Mouse (Mus musculus) heart, postnatal 0 days (tissue): Measurements from ENCODE around the gene Gm11938. TPM values are rescaled to one million over a fixed set of nuclear protein-coding genes. Genes with fewer than 3 reads are reported as not detected.

Source experiments
- ATAC-seq: fragments of 200-750 bp; cut with Nextera tagmentation; 2 replicates; pipeline ENCODE4 v1.8.0; 2017; ENCODE audit warnings: low read depth, moderate number of reproducible peaks, moderate library complexity; ENCODE audit not compliant: insufficient read depth
- DNase-seq: peaks from one replicate; pipeline ENCODE4 v3.0.0-alpha.2; 2016; ENCODE audit warnings: low spot score
- H3K27ac ChIP-seq: fragments of 300-500 bp; sonication (generic); 2 replicates; pipeline ENCODE4 v1.5.1; 2014; ENCODE audit warnings: low read depth, mild to moderate bottlenecking
- H3K27me3 ChIP-seq: fragments of 300-500 bp; sonication (generic); 2 replicates; pipeline ENCODE4 v1.6.1; 2014; ENCODE audit warnings: low read length, mixed read lengths; ENCODE audit not compliant: control insufficient read depth, insufficient read depth
- H3K36me3 ChIP-seq: fragments of 300-500 bp; sonication (generic); replicated peaks from 2 replicates; pipeline ENCODE4 v1.6.1; 2014; ENCODE audit warnings: low read length, mixed read lengths; ENCODE audit not compliant: control insufficient read depth, insufficient read depth
- H3K4me1 ChIP-seq: fragments of 300-500 bp; sonication (generic); 2 replicates; pipeline ENCODE4 v1.6.1; 2014; ENCODE audit warnings: antibody characterized with exemption; ENCODE audit not compliant: control insufficient read depth, insufficient read depth
- H3K4me2 ChIP-seq: fragments of 300-500 bp; sonication (generic); 2 replicates; pipeline ENCODE4 v1.6.1; 2014; ENCODE audit warnings: low read depth, mild to moderate bottlenecking, low read length, moderate library complexity
- H3K4me3 ChIP-seq: fragments of 300-500 bp; sonication (generic); 2 replicates; pipeline ENCODE4 v1.5.1; 2014; ENCODE audit warnings: low read depth, low read length
- H3K9ac ChIP-seq: fragments of 300-500 bp; sonication (generic); replicated peaks from 2 replicates; pipeline ENCODE4 v1.6.1; 2014; ENCODE audit warnings: low read depth, low read length, mixed read lengths
- H3K9me3 ChIP-seq: fragments of 300-500 bp; sonication (generic); replicated peaks from 2 replicates; pipeline ENCODE4 v1.6.1; 2016; ENCODE audit warnings: low read length; ENCODE audit not compliant: control insufficient read depth
- CTCF ChIP-seq: IDR thresholded peaks from 2 replicates; pipeline ENCODE4 v1.5.1; 2016; ENCODE audit warnings: antibody characterized with exemption, control low read depth, low read depth
- EP300 ChIP-seq: IDR thresholded peaks from 2 replicates; pipeline ENCODE4 v1.6.1; 2016; ENCODE audit warnings: antibody characterized with exemption, low read depth
- WGBS: fragments of 180-500 bp; shearing (Covaris S2); extraction: QIAGEN DNeasy Blood & Tissue Kit; methylation state at CpG from one replicate; pipeline ENCODE4 v1.1.7; 2014; 5-methylcytosine and 5-hydroxymethylcytosine counted together
- polyA plus RNA-seq: library from polyadenylated mRNA; unstranded; fragments of >200 nt; fragmentation: Nextera tagmentation; extraction: Ambion mirVana; gene quantifications from 2 replicates; pipeline ENCODE4 v1.2.1, GENCODE M21; 2015
- total RNA-seq: library from RNA; depleted of rRNA; stranded (reverse); fragments of >200 nt; gene quantifications from 2 replicates; pipeline ENCODE4 v1.2.3, GENCODE M21; 2014; ENCODE audit warnings: low replicate concordance

The Gm11938 gene
- total and polyA plus RNA-seq, 2 experiments from 2014 or later: not detected

GRCm38 (mm10) chr11:99583245-99583704, 19.8 kb downstream of the Gm11938 start, which contains the start of gene Krtap1-4:
TSS of gene Krtap1-4 (minus strand) at chr11:99583654.
- H3K9me3 ChIP-seq: no peaks in the 10 kb centered on the region
- H3K4me1 ChIP-seq: no peaks in the 10 kb centered on the region
- ATAC-seq: no peak
- H3K4me3 ChIP-seq: no peak within 1 kb of the TSS
- no peak within 1 kb of the TSS for H3K27ac ChIP-seq
- H3K9ac ChIP-seq: no peak within 1 kb of the TSS
- TF ChIP-seq CTCF (no peak), EP300 (no peak)
- DNase-seq: no peak
- H3K4me2 ChIP-seq: no peak within 1 kb of the TSS
- H3K27me3 ChIP-seq: no peaks in the 10 kb centered on the region
- H3K36me3 ChIP-seq: no peaks in the 10 kb centered on the region
- 47% methylated on average over 4 of the region's 5 CpGs for WGBS

GRCm38 (mm10) chr11:99581564-99581963, 21.5 kb downstream of the Gm11938 start:
- H3K4me3 ChIP-seq: no peak overlapping the region
- H3K4me1 ChIP-seq: no peaks in the 10 kb centered on the region
- no peak for ATAC-seq
- H3K9ac ChIP-seq: no peak overlapping the region
- no peak overlapping the region for H3K27ac ChIP-seq
- no peaks in the 10 kb centered on the region for H3K9me3 ChIP-seq
- no peaks in the 10 kb centered on the region for H3K36me3 ChIP-seq
- no peak overlapping the region for H3K4me2 ChIP-seq
- WGBS: 69% methylated on average over 6 of the region's 6 CpGs
- no peak for DNase-seq
- no peaks in the 10 kb centered on the region for H3K27me3 ChIP-seq
- TF ChIP-seq EP300: no peak
- TF ChIP-seq CTCF: no peak

GRCm38 (mm10) chr11:99581051-99581450, 22.1 kb downstream of the Gm11938 start:
- TF ChIP-seq CTCF: no peak
- DNase-seq (no peak), ATAC-seq (no peak)
- Histone ChIP-seq H3K9me3 (no peaks in the 10 kb centered on the region), H3K4me2 (no peak overlapping the region), H3K9ac (no peak overlapping the region), H3K4me1 (no peaks in the 10 kb centered on the region), H3K27ac (no peak overlapping the region), H3K4me3 (no peak overlapping the region), H3K27me3 (no peaks in the 10 kb centered on the region), H3K36me3 (no peaks in the 10 kb centered on the region)
- WGBS: 83% methylated on average over 5 of the region's 5 CpGs

GRCm38 (mm10) chr11:99580636-99581035, 22.5 kb downstream of the Gm11938 start, which contains the start of gene Krtap1-5:
TSS of gene Krtap1-5 (minus strand) at chr11:99581016.
- no peak for ATAC-seq
- no peaks in the 10 kb centered on the region for H3K9me3 ChIP-seq
- no peak for TF ChIP-seq EP300
- TF ChIP-seq CTCF: no peak
- H3K9ac ChIP-seq: no peak within 1 kb of the TSS
- H3K4me1 ChIP-seq: no peaks in the 10 kb centered on the region
- no peak within 1 kb of the TSS for H3K4me3 ChIP-seq
- DNase-seq: no peak
- H3K36me3 ChIP-seq: no peaks in the 10 kb centered on the region
- WGBS: 74% methylated on average over 5 of the region's 6 CpGs
- H3K4me2 ChIP-seq: no peak within 1 kb of the TSS
- H3K27me3 ChIP-seq: no peaks in the 10 kb centered on the region
- no peak within 1 kb of the TSS for H3K27ac ChIP-seq

- H3K36me3 ChIP-seq: no peaks in the 10 kb centered on the region
- H3K27me3 ChIP-seq: no peaks in the 10 kb centered on the region
- DNase-seq (peak; percentile 39), ATAC-seq (no peak)
- peak overlapping the region; percentile 39 for H3K4me2 ChIP-seq
- TF ChIP-seq EP300: no peak
- peak; percentile 86 for TF ChIP-seq CTCF
- no peak overlapping the region for H3K4me3 ChIP-seq
- no peaks in the 10 kb centered on the region for H3K9me3 ChIP-seq
- H3K27ac ChIP-seq: no peak overlapping the region
- H3K4me1 ChIP-seq: no peaks in the 10 kb centered on the region
- no peak overlapping the region for H3K9ac ChIP-seq
- 2% methylated on average over 7 of the region's 7 CpGs for whole genome bisulfite sequencing
Measured at GRCm38 (mm10) chr11:99574106-99574505, 29.0 kb downstream of the Gm11938 start.

GRCm38 (mm10) chr11:99573164-99573563, 29.9 kb downstream of the Gm11938 start:
- 55% methylated on average over 4 of the region's 4 CpGs for WGBS
- H3K27me3 ChIP-seq: no peaks in the 10 kb centered on the region
- H3K4me2 ChIP-seq: no peak overlapping the region
- no peak overlapping the region for H3K27ac ChIP-seq
- ATAC-seq (no peak), DNase-seq (no peak)
- no peaks in the 10 kb centered on the region for H3K9me3 ChIP-seq
- no peaks in the 10 kb centered on the region for H3K4me1 ChIP-seq
- no peak overlapping the region for H3K4me3 ChIP-seq
- TF ChIP-seq CTCF (no peak), EP300 (no peak)
- no peaks in the 10 kb centered on the region for H3K36me3 ChIP-seq
- H3K9ac ChIP-seq: no peak overlapping the region
